Mouse (Mus musculus): Measurements from ENCODE around the gene Gm17409.

- no peak for TF ChIP-seq CHD2 (IDR thresholded peaks at IDR 0.05; ENCODE audit: low read depth, low read length)
- no peak for TF ChIP-seq MAFK (IDR thresholded peaks at IDR 0.05; ENCODE audit: insufficient read depth, low read depth, low read length)
- TF ChIP-seq HCFC1 (IDR thresholded peaks at IDR 0.05; ENCODE audit: borderline replicate concordance, insufficient read depth, low read length) = no peak
Measured at GRCm38 (mm10) chr2:58487279-58487560, 17.3 kb downstream of the Gm17409 start.

Measured in ES-E14 (cell line).